Mouse (Mus musculus) E14TG2a.4 (cell line): ENCODE measurements at regions not wholly inside any gene's neighbourhood (a gene's known extent, or its start where the extent isn't known, plus 50 kb on each side); places are given as distances from the start of the nearest gene placed in this dataset.

ENCODE experiments used
- H3K27me3 ChIP-seq: 2 replicates; pipeline ENCODE4 v1.6.1; 2014; ENCODE audit warnings: low read length, control low read depth; ENCODE audit not compliant: insufficient read depth
- H3K36me3 ChIP-seq: 2 replicates; pipeline ENCODE4 v1.6.1; 2014; ENCODE audit warnings: low read length, control low read depth; ENCODE audit not compliant: insufficient read depth
- H3K4me1 ChIP-seq: replicated peaks from 2 replicates; pipeline ENCODE4 v1.6.1; 2014; ENCODE audit warnings: low read depth, low read length, control low read depth
- H3K4me3 ChIP-seq: replicated peaks from 2 replicates; pipeline ENCODE4 v1.5.1; 2014; ENCODE audit warnings: mild to moderate bottlenecking, low read length
- H3K9me3 ChIP-seq: 2 replicates; pipeline ENCODE4 v1.6.1; 2014; ENCODE audit warnings: low read length, control low read depth
- CTCF ChIP-seq: conservative IDR thresholded peaks from 2 replicates; pipeline ENCODE4 v1.5.1; 2014; ENCODE audit warnings: low read length
- NANOG ChIP-seq: IDR thresholded peaks from 2 replicates; pipeline ENCODE4 v1.6.1; 2014; ENCODE audit warnings: borderline replicate concordance, low read length, mixed read lengths
- POU5F1 ChIP-seq: IDR thresholded peaks from 2 replicates; pipeline ENCODE4 v1.6.1; 2014; ENCODE audit warnings: low read length, borderline replicate concordance

GRCm38 (mm10) chr13:53811862-53812261, 243.6 kb downstream of the Drd1 start:
- Histone ChIP-seq H3K4me1 (peaks cover 26% of the 10 kb centered on the region), H3K4me3 (no peak overlapping the region), H3K36me3 (no peaks in the 10 kb centered on the region), H3K27me3 (peaks cover 31% of the 10 kb centered on the region), H3K9me3 (no peaks in the 10 kb centered on the region)
- TF ChIP-seq NANOG (no peak), CTCF (peak; percentile 92), POU5F1 (no peak)

- Histone ChIP-seq H3K36me3 (no peaks in the 10 kb centered on the region), H3K4me3 (peak overlapping the region; percentile 32; the same call in 1 of the 2 replicates), H3K27me3 (peaks cover 38% of the 10 kb centered on the region), H3K4me1 (peaks cover 26% of the 10 kb centered on the region), H3K9me3 (no peaks in the 10 kb centered on the region)
- TF ChIP-seq POU5F1 = no peak
- TF ChIP-seq NANOG = no peak
- TF ChIP-seq CTCF = no peak
Observed at GRCm38 (mm10) chr13:53811151-53811550, 244.4 kb downstream of the Drd1 start.

- no peaks in the 10 kb centered on the region for H3K9me3 ChIP-seq
- no peak for TF ChIP-seq POU5F1
- no peak for TF ChIP-seq NANOG
- no peak for TF ChIP-seq CTCF
- no peaks in the 10 kb centered on the region for H3K36me3 ChIP-seq
- peaks cover 49% of the 10 kb centered on the region for H3K27me3 ChIP-seq
- H3K4me3 ChIP-seq = no peak overlapping the region
- peaks cover 26% of the 10 kb centered on the region for H3K4me1 ChIP-seq
Observed at GRCm38 (mm10) chr13:53807791-53808525, 247.5 kb downstream of the Drd1 start.

GRCm38 (mm10) chr13:53805872-53806271, 249.6 kb downstream of the Drd1 start:
- Histone ChIP-seq H3K36me3 (no peaks in the 10 kb centered on the region), H3K9me3 (no peaks in the 10 kb centered on the region), H3K4me1 (peaks cover 17% of the 10 kb centered on the region), H3K27me3 (peaks cover 55% of the 10 kb centered on the region), H3K4me3 (no peak overlapping the region)
- no peak for TF ChIP-seq NANOG
- TF ChIP-seq CTCF = no peak
- TF ChIP-seq POU5F1 = no peak

- Histone ChIP-seq H3K27me3 (peaks cover 48% of the 10 kb centered on the region), H3K4me1 (no peaks in the 10 kb centered on the region), H3K4me3 (no peak overlapping the region), H3K9me3 (no peaks in the 10 kb centered on the region), H3K36me3 (no peaks in the 10 kb centered on the region)
- TF ChIP-seq CTCF (no peak), POU5F1 (no peak), NANOG (no peak)
Observed at GRCm38 (mm10) chr13:53800978-53801377, 254.5 kb downstream of the Drd1 start.

- H3K36me3 ChIP-seq = no peaks in the 10 kb centered on the region
- H3K4me3 ChIP-seq = no peak overlapping the region
- no peak for TF ChIP-seq CTCF
- no peak for TF ChIP-seq NANOG
- no peaks in the 10 kb centered on the region for H3K4me1 ChIP-seq
- no peaks in the 10 kb centered on the region for H3K9me3 ChIP-seq
- no peaks in the 10 kb centered on the region; the same call in 1 of the 2 replicates for H3K27me3 ChIP-seq
Observed at GRCm38 (mm10) chr13:53788809-53789208, 266.7 kb downstream of the Drd1 start.

GRCm38 (mm10) chr13:53783492-53783891, 272.0 kb downstream of the Drd1 start:
- TF ChIP-seq CTCF (peak; percentile 86), POU5F1 (no peak)
- no peaks in the 10 kb centered on the region for H3K9me3 ChIP-seq
- no peaks in the 10 kb centered on the region; the same call in 1 of the 2 replicates for H3K27me3 ChIP-seq
- H3K4me1 ChIP-seq = no peaks in the 10 kb centered on the region
- no peaks in the 10 kb centered on the region for H3K36me3 ChIP-seq
- no peak overlapping the region for H3K4me3 ChIP-seq

GRCm38 (mm10) chr13:53779150-53779549, 276.4 kb downstream of the Drd1 start:
- no peaks in the 10 kb centered on the region for H3K27me3 ChIP-seq
- TF ChIP-seq POU5F1 (no peak), CTCF (peak; percentile 46)
- no peak overlapping the region for H3K4me3 ChIP-seq
- no peaks in the 10 kb centered on the region for H3K36me3 ChIP-seq
- H3K9me3 ChIP-seq = no peaks in the 10 kb centered on the region
- peaks cover 12% of the 10 kb centered on the region for H3K4me1 ChIP-seq

- no peaks in the 10 kb centered on the region for H3K36me3 ChIP-seq
- no peak overlapping the region for H3K4me3 ChIP-seq
- H3K27me3 ChIP-seq = no peaks in the 10 kb centered on the region
- TF ChIP-seq CTCF (no peak), POU5F1 (no peak), NANOG (no peak)
- H3K4me1 ChIP-seq = peaks cover 12% of the 10 kb centered on the region
- H3K9me3 ChIP-seq = no peaks in the 10 kb centered on the region
Observed at GRCm38 (mm10) chr13:53776421-53776820, 279.1 kb downstream of the Drd1 start.

GRCm38 (mm10) chr13:53775687-53776086, 279.8 kb downstream of the Drd1 start:
- Histone ChIP-seq H3K36me3 (no peaks in the 10 kb centered on the region), H3K4me1 (peaks cover 12% of the 10 kb centered on the region), H3K27me3 (no peaks in the 10 kb centered on the region), H3K4me3 (no peak overlapping the region), H3K9me3 (no peaks in the 10 kb centered on the region)
- TF ChIP-seq POU5F1 (no peak), NANOG (no peak), CTCF (peak; percentile 88)
